In genomic region chr8:128662144-128662543, GRCm38 (mm10) we compare ENCODE assay signal across 19 mouse cellular contexts. TPM values are rescaled to one million over a fixed set of nuclear protein-coding genes. Genes with fewer than 3 reads are reported as not detected.
DNase-seq lines count a peak whose midpoint lies in the region; ATAC-seq and TF ChIP-seq lines count a peak whose summit lies in the region.
"Had no signal": no experiment of that assay in that cellular context is flagged by ENCODE, and none has a peak within 500 bp of the region (broad histone marks: within the 10 kb centered on the region; RNA-seq: fewer than 3 reads in every experiment).

No protein-coding gene starts in this region.

- no peaks in the 10 kb centered on the region for H3K36me3 ChIP-seq in kidney, adult 2 months (ENCODE audit: control insufficient read depth, insufficient read depth, low read length)
- H3K36me3 ChIP-seq in kidney, embryonic 14.5 days (ENCODE audit: control insufficient read depth, insufficient read depth, low read length): no peaks in the 10 kb centered on the region
- no peaks in the 10 kb centered on the region for H3K36me3 ChIP-seq in lung, postnatal 0 days (ENCODE audit: insufficient read depth, low read length)
- no peaks in the 10 kb centered on the region for H3K36me3 ChIP-seq in heart, embryonic 12.5 days
- H3K36me3 ChIP-seq: embryonic facial prominence, embryonic 12.5 days; forebrain, embryonic 12.5 days; heart, embryonic 13.5 days; hindbrain, embryonic 12.5 days had no signal

- DNase-seq in kidney, adult 2 months: peak; percentile 30
- peak; percentile 58 for DNase-seq in lung, postnatal 0 days (ENCODE audit: low spot score)
- DNase-seq in lung, adult 18-20 months: no peak
- DNase-seq in right cerebral cortex, postnatal 4 days: no peak
- DNase-seq: adrenal gland, postnatal 10 days; cerebellum, adult 11-12 months; cerebellum, adult 9-10 months; cerebellum, postnatal 25 days; gastrocnemius, adult 2 months; gastrocnemius, postnatal 25 days; heart, postnatal 4 days had no signal

- no peaks in the 10 kb centered on the region for H3K27me3 ChIP-seq in kidney, adult 2 months (replicated peaks; ENCODE audit: control insufficient read depth, insufficient read depth, low read length)
- H3K27me3 ChIP-seq in kidney, embryonic 14.5 days (ENCODE audit: control insufficient read depth, insufficient read depth, low read length): no peaks in the 10 kb centered on the region
- no peaks in the 10 kb centered on the region for H3K27me3 ChIP-seq in lung, postnatal 0 days (replicated peaks; ENCODE audit: insufficient read depth, low read length)
- H3K27me3 ChIP-seq in heart, embryonic 12.5 days (replicated peaks): no peaks in the 10 kb centered on the region
- H3K27me3 ChIP-seq: embryonic facial prominence, embryonic 12.5 days; forebrain, embryonic 12.5 days; heart, embryonic 13.5 days; hindbrain, embryonic 12.5 days had no signal

- TF ChIP-seq CTCF in kidney, adult 2 months (conservative IDR thresholded peaks at IDR 0.05; ENCODE audit: insufficient read depth, insufficient read length, low read depth, low read length): no peak
- no peak for TF ChIP-seq CTCF in lung, postnatal 0 days (IDR thresholded peaks at IDR 0.05)
- no peak for TF ChIP-seq CTCF in embryonic fibroblast, embryonic 13.5 days (IDR thresholded peaks at IDR 0.05; ENCODE audit: borderline replicate concordance, insufficient read depth, low read length)

- no peak overlapping the region for H3K27ac ChIP-seq in kidney, adult 2 months (ENCODE audit: insufficient read depth, low read depth, low read length)
- no peak overlapping the region for H3K27ac ChIP-seq in kidney, embryonic 14.5 days (ENCODE audit: low read depth, low read length)
- no peak overlapping the region for H3K27ac ChIP-seq in lung, postnatal 0 days (ENCODE audit: low read length)
- H3K27ac ChIP-seq in embryonic fibroblast, embryonic 13.5 days (ENCODE audit: insufficient read depth, low read length): peak overlapping the region; percentile 78; the same call in 1 of the 2 replicates
- no peak overlapping the region for H3K27ac ChIP-seq in heart, embryonic 12.5 days (ENCODE audit: poor library complexity, severe bottlenecking)
- H3K27ac ChIP-seq: embryonic facial prominence, embryonic 12.5 days; forebrain, embryonic 12.5 days; gastrocnemius, adult 2 months; heart, embryonic 13.5 days; hindbrain, embryonic 12.5 days had no signal

- no peak overlapping the region for H3K4me2 ChIP-seq in kidney, embryonic 14.5 days (replicated peaks; ENCODE audit: low read depth, low read length)
- no peak overlapping the region for H3K4me2 ChIP-seq in lung, postnatal 0 days (replicated peaks; ENCODE audit: low read depth, low read length)
- no peak overlapping the region for H3K4me2 ChIP-seq in heart, embryonic 12.5 days
- H3K4me2 ChIP-seq: embryonic facial prominence, embryonic 12.5 days; forebrain, embryonic 12.5 days; heart, embryonic 13.5 days; hindbrain, embryonic 12.5 days had no signal

- TF ChIP-seq POLR2A in kidney, adult 2 months (IDR thresholded peaks at IDR 0.05; ENCODE audit: low read depth, low read length): no peak
- no peak for TF ChIP-seq POLR2A in embryonic fibroblast, embryonic 13.5 days (IDR thresholded peaks at IDR 0.05; ENCODE audit: low read depth, low read length)

- H3K9me3 ChIP-seq in kidney, embryonic 14.5 days (ENCODE audit: control insufficient read depth, low read length): no peaks in the 10 kb centered on the region
- no peaks in the 10 kb centered on the region for H3K9me3 ChIP-seq in lung, postnatal 0 days (ENCODE audit: low read length)
- no peaks in the 10 kb centered on the region; the same call in 1 of the 2 replicates for H3K9me3 ChIP-seq in heart, embryonic 12.5 days (replicated peaks)
- H3K9me3 ChIP-seq: embryonic facial prominence, embryonic 12.5 days; forebrain, embryonic 12.5 days; heart, embryonic 13.5 days; hindbrain, embryonic 12.5 days had no signal

- peaks cover 4% of the 10 kb centered on the region; the same call in 1 of the 2 replicates for H3K4me1 ChIP-seq in kidney, adult 2 months (ENCODE audit: control insufficient read depth, insufficient read depth, low read length)
- H3K4me1 ChIP-seq in kidney, embryonic 14.5 days (ENCODE audit: control insufficient read depth, insufficient read depth, low read length): peaks cover 6% of the 10 kb centered on the region; the same call in 1 of the 2 replicates
- no peaks in the 10 kb centered on the region for H3K4me1 ChIP-seq in lung, postnatal 0 days (ENCODE audit: insufficient read depth, low read depth, low read length)
- peaks cover 8% of the 10 kb centered on the region for H3K4me1 ChIP-seq in embryonic fibroblast, embryonic 13.5 days (ENCODE audit: control insufficient read depth, insufficient read depth, low read length)
- H3K4me1 ChIP-seq in heart, embryonic 12.5 days (replicated peaks): no peaks in the 10 kb centered on the region
- H3K4me1 ChIP-seq: embryonic facial prominence, embryonic 12.5 days; forebrain, embryonic 12.5 days; hindbrain, embryonic 12.5 days had no signal

- no peak for TF ChIP-seq EP300 in lung, postnatal 0 days (IDR thresholded peaks at IDR 0.05)

- WGBS in kidney, adult 2 months: 13% methylated on average over 3 of the region's 3 CpGs
- WGBS in kidney, embryonic 14.5 days: 25% methylated on average over 3 of the region's 3 CpGs
- 45% methylated on average over 3 of the region's 3 CpGs for WGBS in lung, postnatal 0 days
- 68% methylated on average over 3 of the region's 3 CpGs for WGBS in heart, embryonic 12.5 days

- no peak overlapping the region for H3K9ac ChIP-seq in kidney, embryonic 14.5 days (ENCODE audit: low read depth, low read length)
- H3K9ac ChIP-seq in lung, postnatal 0 days (replicated peaks; ENCODE audit: low read depth): no peak overlapping the region
- no peak overlapping the region for H3K9ac ChIP-seq in heart, embryonic 12.5 days
- H3K9ac ChIP-seq: embryonic facial prominence, embryonic 12.5 days; forebrain, embryonic 12.5 days; heart, embryonic 13.5 days; hindbrain, embryonic 12.5 days had no signal

- no peak overlapping the region for H3K4me3 ChIP-seq in kidney, adult 2 months (ENCODE audit: insufficient read depth, low read depth, low read length)
- no peak overlapping the region for H3K4me3 ChIP-seq in kidney, embryonic 14.5 days (ENCODE audit: low read length)
- no peak overlapping the region for H3K4me3 ChIP-seq in lung, postnatal 0 days (ENCODE audit: low read depth, low read length)
- H3K4me3 ChIP-seq in embryonic fibroblast, embryonic 13.5 days (ENCODE audit: insufficient read depth, low read length): no peak overlapping the region
- no peak overlapping the region for H3K4me3 ChIP-seq in heart, embryonic 12.5 days
- H3K4me3 ChIP-seq: embryonic facial prominence, embryonic 12.5 days; forebrain, embryonic 12.5 days; gastrocnemius, adult 2 months; heart, embryonic 13.5 days; hindbrain, embryonic 12.5 days had no signal

- ATAC-seq in kidney, embryonic 14.5 days (ENCODE audit: low FRiP score, low TSS enrichment): no peak
- ATAC-seq in lung, postnatal 0 days: no peak
- ATAC-seq in heart, embryonic 12.5 days (ENCODE audit: insufficient number of reproducible peaks, low FRiP score): no peak
- ATAC-seq: hindbrain, embryonic 16.5 days had no signal

RNA-seq across cellular contexts. Expression of gene Itgb1, which starts 23.3 kb away (rescaled TPM):
- 49.5 and 65.0 TPM in 2 replicates for polyA plus RNA-seq in kidney, adult 2 months (2012; rRNA removed)
- 149 and 288 TPM in 2 replicates for polyA plus RNA-seq in kidney, embryonic 14.5 days (2014; fragmentation: Nextera tagmentation; extraction: Ambion mirVana)
- 344 and 369 TPM in 2 replicates for polyA plus RNA-seq in lung, postnatal 0 days (2015; fragmentation: Nextera tagmentation; extraction: Ambion mirVana)
- 1,192 and 1,667 TPM in 2 replicates for polyA plus RNA-seq in embryonic fibroblast, embryonic 13.5 days (2011; ENCODE audit: insufficient read length, low read depth, missing spikeins)
- 474 and 476 TPM in 2 replicates for polyA plus RNA-seq in heart, embryonic 12.5 days (2016; fragmentation: Nextera tagmentation; extraction: Ambion mirVana)

Comparison
In these comparisons a context has a peak if more than half of its experiments do, and no peak if none do; other contexts are left out.
1. DNase-seq: peak in kidney, adult 2 months (single experiment) and lung, postnatal 0 days (single experiment); none in lung, adult 18-20 months (0 of 2) and right cerebral cortex, postnatal 4 days (single experiment).